Mouse (Mus musculus) ES-E14 (cell line): ENCODE data around the gene Man2a1.

Source experiments
- CHD2 ChIP-seq: IDR thresholded peaks from 2 replicates; pipeline ENCODE4 v1.6.1; 2014; ENCODE audit warnings: mild to moderate bottlenecking, low read depth, low read length, inconsistent platforms
- HCFC1 ChIP-seq: IDR thresholded peaks from 2 replicates; pipeline ENCODE4 v1.6.1; 2012; ENCODE audit warnings: low read length, inconsistent platforms, borderline replicate concordance; ENCODE audit not compliant: insufficient read depth
- MAFK ChIP-seq: IDR thresholded peaks from 2 replicates; pipeline ENCODE4 v1.6.1; 2014; ENCODE audit warnings: mild to moderate bottlenecking, low read depth, low read length, inconsistent platforms; ENCODE audit not compliant: insufficient read depth

DNA sequence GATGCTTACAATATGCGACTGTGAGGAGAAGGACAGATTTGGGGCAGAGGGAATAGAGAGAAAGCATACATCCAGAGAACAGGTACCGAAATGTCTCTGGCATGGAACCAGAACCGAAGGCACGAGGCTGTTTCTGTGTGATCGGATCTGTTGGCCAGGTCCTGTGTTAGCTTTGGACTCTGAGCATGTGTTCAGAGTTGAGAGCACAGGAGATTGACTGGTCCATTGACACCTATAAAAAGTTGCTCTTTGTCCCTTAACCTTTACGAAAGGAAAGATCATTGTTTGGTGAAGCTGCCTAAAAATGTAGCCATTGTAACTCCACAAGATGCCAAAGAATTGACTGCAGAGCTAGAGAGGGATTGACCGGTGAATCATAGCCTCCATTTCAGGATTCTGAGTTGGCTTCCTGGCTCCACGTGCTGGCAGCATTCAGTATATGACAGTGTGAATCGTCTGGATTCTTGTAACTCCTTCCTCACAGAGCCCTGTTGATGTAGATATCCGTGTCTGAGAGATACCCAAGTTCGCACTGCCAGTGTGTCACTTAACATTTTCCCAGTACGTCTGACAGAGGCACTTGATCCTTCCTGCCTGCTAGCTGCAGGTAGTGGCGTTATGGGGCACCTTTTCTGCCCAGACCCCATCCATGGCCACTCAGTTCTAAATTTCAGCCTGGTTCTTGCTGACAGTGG lies 143.2 kb downstream of the Man2a1 start:
- TF ChIP-seq MAFK (no peak), CHD2 (no peak), HCFC1 (no peak)
